Mouse (Mus musculus) layer of hippocampus, adult 2 months (tissue): ENCODE measurements around the gene Pctp. TPM values are rescaled to one million over a fixed set of nuclear protein-coding genes. Genes with fewer than 3 reads are reported as not detected.

Experiments used
- DNase-seq, 2 experiments: peaks; one replicate each; pipeline ENCODE4 v3.0.0; 2022; ENCODE audit warnings: low spot score in 2 of 2
- H3K27ac ChIP-seq: fragments of 200-600 bp; 2 replicates; pipeline ENCODE4 v1.8.1; 2022
- H3K4me3 ChIP-seq: fragments of 200-600 bp; 2 replicates; pipeline ENCODE4 v1.8.1; 2022; ENCODE audit warnings: mild to moderate bottlenecking
- CTCF ChIP-seq: fragments of 200-600 bp; conservative IDR thresholded peaks from 2 replicates; pipeline ENCODE4 v1.8.1; 2022; ENCODE audit warnings: antibody characterized with exemption, mild to moderate bottlenecking, moderate library complexity
- total RNA-seq, 2 experiments: library from RNA; stranded (reverse); gene quantifications; 2 replicates each; pipeline ENCODE4 v1.2.3; 2021

Pctp gene
- total RNA-seq, 2 experiments from 2014 or later: 0.88 to 1.2 TPM

GRCm38 (mm10) chr11:90001396-90002230 is 1.1 kb downstream of the Pctp start:
- H3K4me3 ChIP-seq: no peak overlapping the region
- no peak overlapping the region for H3K27ac ChIP-seq
- no peak for TF ChIP-seq CTCF
- DNase-seq: no peak

GRCm38 (mm10) chr11:90000666-90001065 is 2.0 kb downstream of the Pctp start:
- DNase-seq: no peak
- no peak for TF ChIP-seq CTCF
- H3K27ac ChIP-seq: no peak overlapping the region
- H3K4me3 ChIP-seq: no peak overlapping the region

GRCm38 (mm10) chr11:89998996-89999770 is 3.5 kb downstream of the Pctp start:
- TF ChIP-seq CTCF: no peak
- H3K27ac ChIP-seq: no peak overlapping the region
- no peak overlapping the region for H3K4me3 ChIP-seq
- DNase-seq: no peak

GRCm38 (mm10) chr11:89996856-89997255 is 5.8 kb downstream of the Pctp start:
- Histone ChIP-seq H3K4me3 (no peak overlapping the region), H3K27ac (no peak overlapping the region)
- DNase-seq: no peak
- TF ChIP-seq CTCF: no peak

- TF ChIP-seq CTCF: no peak
- no peak overlapping the region for H3K4me3 ChIP-seq
- H3K27ac ChIP-seq: no peak overlapping the region
- no peak for DNase-seq
Measured at GRCm38 (mm10) chr11:89996406-89996805, 6.3 kb downstream of the Pctp start.

- Histone ChIP-seq H3K27ac (no peak overlapping the region), H3K4me3 (no peak overlapping the region)
- no peak for TF ChIP-seq CTCF
- no peak for DNase-seq
Measured at GRCm38 (mm10) chr11:89995596-89995995, 7.1 kb downstream of the Pctp start.

- Histone ChIP-seq H3K4me3 (no peak overlapping the region), H3K27ac (no peak overlapping the region)
- DNase-seq: no peak
- no peak for TF ChIP-seq CTCF
Measured at GRCm38 (mm10) chr11:89994706-89995105, 8.0 kb downstream of the Pctp start.

GRCm38 (mm10) chr11:89991661-89992060 is 11.0 kb downstream of the Pctp start:
- no peak for TF ChIP-seq CTCF

GRCm38 (mm10) chr11:89988936-89989589 is 13.6 kb downstream of the Pctp start:
- peak; percentile 86 for TF ChIP-seq CTCF
- Histone ChIP-seq H3K4me3 (no peak overlapping the region), H3K27ac (no peak overlapping the region)
- peak; percentile 58 to 76 for DNase-seq

More at GRCm38 (mm10) chr11:89991661-89992060, 11.0 kb downstream of the Pctp start:
- Histone ChIP-seq H3K27ac (no peak overlapping the region), H3K4me3 (no peak overlapping the region)
- no peak for DNase-seq

GRCm38 (mm10) chr11:89986516-89986915 is 16.2 kb downstream of the Pctp start:
- no peak for TF ChIP-seq CTCF
- no peak for DNase-seq

GRCm38 (mm10) chr11:89985200-89986187 is 17.2 kb downstream of the Pctp start:
- no peak for DNase-seq
- H3K27ac ChIP-seq: no peak overlapping the region
- no peak for TF ChIP-seq CTCF
- no peak overlapping the region for H3K4me3 ChIP-seq

More at GRCm38 (mm10) chr11:89986516-89986915, 16.2 kb downstream of the Pctp start:
- Histone ChIP-seq H3K4me3 (no peak overlapping the region), H3K27ac (no peak overlapping the region)

GRCm38 (mm10) chr11:89984436-89984835 is 18.3 kb downstream of the Pctp start:
- H3K4me3 ChIP-seq: no peak overlapping the region
- no peak for DNase-seq
- TF ChIP-seq CTCF: no peak
- no peak overlapping the region for H3K27ac ChIP-seq
